ENCODE assay signal across 15 mouse cellular contexts in genomic region chr5:147634016-147634415, GRCm38 (mm10).
DNase-seq lines count a peak whose midpoint lies in the region; ATAC-seq and TF ChIP-seq lines count a peak whose summit lies in the region.
"Had no signal": no experiment of that assay in that cellular context is flagged by ENCODE, and none has a peak within 500 bp of the region (broad histone marks: within the 10 kb centered on the region; RNA-seq: fewer than 3 reads in every experiment).

No protein-coding gene starts in this region.

- no peak for TF ChIP-seq CTCF in hindbrain, postnatal 0 days (IDR thresholded peaks at IDR 0.05; ENCODE audit: low read depth)

- no peaks in the 10 kb centered on the region for H3K9me3 ChIP-seq in forebrain, embryonic 11.5 days (ENCODE audit: control insufficient read depth, low read length)
- no peaks in the 10 kb centered on the region for H3K9me3 ChIP-seq in forebrain, embryonic 16.5 days (ENCODE audit: control insufficient read depth, low read length)
- no peaks in the 10 kb centered on the region for H3K9me3 ChIP-seq in neural tube, embryonic 12.5 days
- no peaks in the 10 kb centered on the region for H3K9me3 ChIP-seq in hindbrain, postnatal 0 days (ENCODE audit: low read length)
- H3K9me3 ChIP-seq: heart, embryonic 15.5 days; liver, embryonic 15.5 days had no signal

- no peaks in the 10 kb centered on the region for H3K36me3 ChIP-seq in forebrain, embryonic 11.5 days (ENCODE audit: control insufficient read depth, insufficient read depth, low read length)
- no peaks in the 10 kb centered on the region for H3K36me3 ChIP-seq in forebrain, embryonic 16.5 days (ENCODE audit: control insufficient read depth, insufficient read depth)
- no peaks in the 10 kb centered on the region for H3K36me3 ChIP-seq in neural tube, embryonic 12.5 days
- no peaks in the 10 kb centered on the region for H3K36me3 ChIP-seq in hindbrain, postnatal 0 days (ENCODE audit: insufficient read depth, low read length)
- H3K36me3 ChIP-seq: heart, embryonic 15.5 days; liver, embryonic 15.5 days had no signal

- ATAC-seq in forebrain, embryonic 11.5 days (replicated peaks; ENCODE audit: low FRiP score) = no peak
- ATAC-seq in forebrain, embryonic 16.5 days = no peak
- no peak for ATAC-seq in neural tube, embryonic 12.5 days (ENCODE audit: low FRiP score, low read depth)
- no peak for ATAC-seq in hindbrain, postnatal 0 days
- no peak for ATAC-seq in activated CD4-positive, CD25-positive, alpha-beta regulatory T cell, adult 4 months

- H3K27me3 ChIP-seq in forebrain, embryonic 11.5 days (ENCODE audit: control insufficient read depth, insufficient read depth, low read length) = no peaks in the 10 kb centered on the region
- H3K27me3 ChIP-seq in forebrain, embryonic 16.5 days (replicated peaks; ENCODE audit: control insufficient read depth, insufficient read depth, low read length) = no peaks in the 10 kb centered on the region
- no peaks in the 10 kb centered on the region for H3K27me3 ChIP-seq in neural tube, embryonic 12.5 days (replicated peaks)
- H3K27me3 ChIP-seq in hindbrain, postnatal 0 days (ENCODE audit: insufficient read depth, low read length) = no peaks in the 10 kb centered on the region
- H3K27me3 ChIP-seq: heart, embryonic 15.5 days; liver, embryonic 15.5 days had no signal

- no peak overlapping the region for H3K27ac ChIP-seq in forebrain, embryonic 11.5 days (ENCODE audit: low read depth, low read length)
- H3K27ac ChIP-seq in forebrain, embryonic 16.5 days (ENCODE audit: low read length) = no peak overlapping the region
- no peak overlapping the region for H3K27ac ChIP-seq in neural tube, embryonic 12.5 days
- H3K27ac ChIP-seq in hindbrain, postnatal 0 days = no peak overlapping the region
- H3K27ac ChIP-seq: heart, embryonic 15.5 days; liver, embryonic 15.5 days had no signal

- H3K4me3 ChIP-seq in forebrain, embryonic 11.5 days (ENCODE audit: low read depth, low read length) = no peak overlapping the region
- H3K4me3 ChIP-seq in forebrain, embryonic 16.5 days (replicated peaks; ENCODE audit: low read length) = no peak overlapping the region
- no peak overlapping the region for H3K4me3 ChIP-seq in neural tube, embryonic 12.5 days
- no peak overlapping the region for H3K4me3 ChIP-seq in hindbrain, postnatal 0 days (ENCODE audit: low read length)
- H3K4me3 ChIP-seq: heart, embryonic 15.5 days; liver, embryonic 15.5 days; megakaryocyte, embryonic 14.5 days had no signal

- DNase-seq in forebrain, embryonic 11.5 days (ENCODE audit: low spot score) = no peak
- DNase-seq in neural tube, embryonic 10.5 days (ENCODE audit: extremely low spot score, low spot score) = no peak
- no peak for DNase-seq in hindbrain, postnatal 0 days (ENCODE audit: low spot score)
- no peak for DNase-seq in lung, postnatal 4 days
- no peak for DNase-seq in gastrocnemius, adult 18-20 months (ENCODE audit: low spot score)
- DNase-seq: adrenal gland, postnatal 25 days; cerebellum, adult 11 months; gastrocnemius, postnatal 14 days; kidney, postnatal 10 days had no signal

- no peak overlapping the region for H3K9ac ChIP-seq in forebrain, embryonic 11.5 days (ENCODE audit: low read length)
- H3K9ac ChIP-seq in forebrain, embryonic 16.5 days (replicated peaks; ENCODE audit: low read depth, low read length) = no peak overlapping the region
- H3K9ac ChIP-seq in neural tube, embryonic 12.5 days = no peak overlapping the region
- no peak overlapping the region for H3K9ac ChIP-seq in hindbrain, postnatal 0 days (replicated peaks; ENCODE audit: low read length)
- H3K9ac ChIP-seq: heart, embryonic 15.5 days; liver, embryonic 15.5 days had no signal

- H3K4me1 ChIP-seq in forebrain, embryonic 11.5 days (replicated peaks; ENCODE audit: control insufficient read depth, insufficient read depth, low read length) = no peaks in the 10 kb centered on the region
- no peaks in the 10 kb centered on the region; the same call in 1 of the 2 replicates for H3K4me1 ChIP-seq in forebrain, embryonic 16.5 days (replicated peaks; ENCODE audit: control insufficient read depth, insufficient read depth, low read length)
- H3K4me1 ChIP-seq in neural tube, embryonic 12.5 days = no peaks in the 10 kb centered on the region
- H3K4me1 ChIP-seq in hindbrain, postnatal 0 days (ENCODE audit: insufficient read depth, low read length) = no peaks in the 10 kb centered on the region
- H3K4me1 ChIP-seq: liver, embryonic 15.5 days; megakaryocyte, embryonic 14.5 days had no signal

- 24% methylated on average over 11 of the region's 11 CpGs for WGBS in forebrain, embryonic 11.5 days
- 33% methylated on average over 11 of the region's 11 CpGs for WGBS in forebrain, embryonic 16.5 days
- 29% methylated on average over 10 of the region's 11 CpGs for WGBS in neural tube, embryonic 12.5 days
- WGBS in hindbrain, postnatal 0 days = 24% methylated on average over 9 of the region's 11 CpGs

- peak overlapping the region; percentile 31; the same call in 1 of the 2 replicates for H3K4me2 ChIP-seq in forebrain, embryonic 11.5 days (ENCODE audit: low read depth, low read length, severe bottlenecking)
- H3K4me2 ChIP-seq in forebrain, embryonic 16.5 days (ENCODE audit: low read length) = no peak overlapping the region
- peak overlapping the region; percentile 32; the same call in 1 of the 2 replicates for H3K4me2 ChIP-seq in neural tube, embryonic 12.5 days (replicated peaks)
- peak overlapping the region; percentile 31 for H3K4me2 ChIP-seq in hindbrain, postnatal 0 days (ENCODE audit: low read depth, low read length)
- H3K4me2 ChIP-seq: heart, embryonic 15.5 days; liver, embryonic 15.5 days had no signal
